Mouse (Mus musculus): ENCODE measurements around the gene Casp1.

DNA sequence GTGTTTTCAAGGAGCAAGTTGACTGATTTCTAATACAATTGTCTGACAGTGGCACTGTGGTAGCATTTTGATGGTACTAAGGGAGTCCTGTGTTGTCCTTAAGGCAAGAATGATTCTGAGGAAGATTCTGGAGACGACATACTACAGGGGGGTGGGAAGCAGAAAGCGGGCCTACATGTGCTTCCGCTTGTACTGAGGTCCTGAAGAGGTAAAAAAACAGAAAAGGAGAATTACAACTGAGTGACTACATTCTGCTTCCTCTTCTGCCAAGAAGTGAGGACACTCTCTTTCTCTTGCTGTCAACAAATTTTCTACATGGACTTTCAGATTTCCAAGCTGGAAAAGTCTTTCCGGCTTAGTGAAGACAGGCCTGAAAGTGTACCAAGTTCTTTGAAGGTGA is 45.8 kb downstream of the Casp1 start:
- TF ChIP-seq CTCF (IDR thresholded peaks at IDR 0.05; ENCODE audit: low read depth, low read length) (no peak), POLR2A (IDR thresholded peaks at IDR 0.05; ENCODE audit: extremely low read depth, insufficient read depth, low read length) (no peak)

Data from liver, adult 2 months (tissue).